Mouse (Mus musculus): ENCODE measurements at regions not wholly inside any gene's neighbourhood (a gene's known extent, or its start where the extent isn't known, plus 50 kb on each side); places are given as distances from the start of the nearest gene placed in this dataset.
"Not testable (repeated sequence)": the region's sequence is repeated elsewhere in the genome, so short reads cannot be mapped to it uniquely, and the experiment has no call there.

DNA sequence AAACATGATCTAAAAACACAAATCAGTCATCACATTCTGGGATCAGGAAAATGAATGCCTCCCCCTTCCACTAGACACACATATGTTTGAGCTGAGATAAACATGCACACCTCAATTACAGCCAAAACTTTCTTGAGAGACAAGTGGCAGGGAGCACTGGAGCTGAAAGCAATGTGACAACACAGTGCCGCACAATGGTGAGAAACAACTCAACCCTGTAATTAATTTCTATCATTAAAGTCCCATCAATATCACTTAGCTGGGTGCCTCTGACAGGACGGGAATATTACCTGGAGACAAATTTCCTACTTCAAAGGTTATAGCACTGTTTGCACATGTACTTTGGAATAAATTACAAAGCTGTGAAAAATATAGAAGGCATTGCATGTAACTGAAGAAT is 381.2 kb upstream of the Amd2 start:
- peak; percentile 58 for DNase-seq (ENCODE audit: low read depth)
- TF ChIP-seq CTCF (IDR thresholded peaks at IDR 0.05; ENCODE audit: borderline replicate concordance, extremely low read depth, insufficient read depth, insufficient read length) (no peak), POLR2A (IDR thresholded peaks at IDR 0.05; ENCODE audit: borderline replicate concordance, extremely low read depth, insufficient read depth, insufficient read length, poor library complexity, severe bottlenecking) (no peak)

DNA sequence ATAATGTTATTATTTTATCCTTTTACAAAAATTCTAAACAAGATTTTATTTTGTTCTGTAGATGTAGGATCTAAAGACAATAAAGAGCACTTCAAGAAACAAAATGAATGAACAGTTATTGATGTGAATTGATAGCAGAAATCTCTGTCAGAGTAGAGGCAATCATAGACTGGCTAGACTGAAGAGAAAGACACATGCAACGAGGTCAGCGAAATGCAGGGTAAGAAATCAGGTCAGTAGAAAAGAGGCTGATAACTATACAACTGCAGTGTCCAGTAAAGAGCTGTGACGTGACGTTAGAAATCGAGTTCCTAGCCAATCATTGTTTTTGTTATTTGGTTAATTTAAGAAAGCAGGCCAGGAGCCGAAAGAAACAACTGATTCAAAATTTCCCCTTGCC is 343.0 kb upstream of the Amd2 start:
- no peak for DNase-seq (ENCODE audit: low read depth)
- TF ChIP-seq POLR2A (IDR thresholded peaks at IDR 0.05; ENCODE audit: borderline replicate concordance, extremely low read depth, insufficient read depth, insufficient read length, poor library complexity, severe bottlenecking), result no peak
- no peak for TF ChIP-seq CTCF (IDR thresholded peaks at IDR 0.05; ENCODE audit: borderline replicate concordance, extremely low read depth, insufficient read depth, insufficient read length)

DNA sequence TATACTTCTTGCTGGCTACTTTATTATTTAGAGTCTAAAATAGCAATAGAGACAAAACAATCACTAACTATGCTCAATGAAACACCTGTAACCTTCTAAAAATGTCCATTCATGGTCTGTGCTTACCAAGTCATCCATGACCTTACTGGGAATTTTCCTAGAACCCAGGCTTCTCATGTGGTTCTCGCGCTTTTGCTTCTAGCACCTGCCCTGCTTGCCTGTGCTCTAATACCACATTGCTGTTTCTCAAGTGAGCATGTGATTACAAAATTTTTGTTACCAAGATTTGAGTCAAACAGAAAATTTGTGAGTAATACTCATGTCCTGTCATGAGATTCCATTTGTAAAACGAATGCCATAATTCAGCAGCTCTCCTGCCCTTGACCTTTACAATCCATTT is 324.8 kb upstream of the Amd2 start:
- DNase-seq (ENCODE audit: low read depth), result no peak

DNA sequence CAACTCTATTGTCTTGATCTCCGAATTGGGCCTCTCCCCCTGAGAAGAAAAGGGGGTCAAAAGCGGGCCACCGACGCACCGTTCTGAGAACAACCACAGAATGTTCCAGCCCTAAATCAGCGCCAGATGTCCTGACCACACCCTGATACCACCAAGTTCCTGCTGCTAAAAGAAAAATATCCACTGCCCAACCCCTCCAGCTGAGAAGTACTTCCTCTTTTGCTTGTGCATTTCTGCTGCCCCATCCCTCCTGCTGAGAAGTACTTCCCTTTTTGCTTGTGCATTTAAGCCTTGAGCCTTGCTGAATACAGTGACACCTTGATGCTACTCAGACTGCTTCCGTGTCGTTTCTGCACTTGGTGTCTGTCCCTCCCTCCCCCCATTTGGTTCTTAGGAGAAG is 287.2 kb upstream of the Amd2 start:
- not testable (repeated sequence) for DNase-seq (ENCODE audit: low read depth)

More for the DNA sequence above, 324.8 kb upstream of the Amd2 start:
- TF ChIP-seq CTCF (IDR thresholded peaks at IDR 0.05; ENCODE audit: borderline replicate concordance, extremely low read depth, insufficient read depth, insufficient read length) (no peak), POLR2A (IDR thresholded peaks at IDR 0.05; ENCODE audit: borderline replicate concordance, extremely low read depth, insufficient read depth, insufficient read length, poor library complexity, severe bottlenecking) (no peak)

DNA sequence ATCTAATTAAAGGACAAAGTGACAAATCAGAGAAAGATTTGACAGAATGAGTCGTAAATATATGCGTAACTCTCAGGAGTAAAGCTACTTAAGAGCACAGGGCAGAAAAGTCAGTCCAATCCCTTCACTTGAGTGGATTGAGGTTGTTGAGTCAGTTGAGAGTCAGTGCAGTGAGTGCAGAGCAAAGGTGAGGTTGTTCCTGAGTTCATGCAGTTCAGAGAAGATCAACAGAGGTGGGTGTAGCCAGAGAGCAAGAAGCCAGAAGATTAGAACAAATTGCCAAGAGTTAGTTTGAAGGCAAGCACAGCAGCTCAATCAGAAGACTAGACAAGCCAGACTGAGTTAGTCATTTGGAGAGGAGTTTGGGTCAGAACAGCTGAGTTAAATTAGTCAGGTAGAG is 237.4 kb upstream of the Amd2 start:
- DNase-seq (ENCODE audit: low read depth), result no peak
- TF ChIP-seq POLR2A (IDR thresholded peaks at IDR 0.05; ENCODE audit: borderline replicate concordance, extremely low read depth, insufficient read depth, insufficient read length, poor library complexity, severe bottlenecking) (no peak), CTCF (IDR thresholded peaks at IDR 0.05; ENCODE audit: borderline replicate concordance, extremely low read depth, insufficient read depth, insufficient read length) (no peak)

DNA sequence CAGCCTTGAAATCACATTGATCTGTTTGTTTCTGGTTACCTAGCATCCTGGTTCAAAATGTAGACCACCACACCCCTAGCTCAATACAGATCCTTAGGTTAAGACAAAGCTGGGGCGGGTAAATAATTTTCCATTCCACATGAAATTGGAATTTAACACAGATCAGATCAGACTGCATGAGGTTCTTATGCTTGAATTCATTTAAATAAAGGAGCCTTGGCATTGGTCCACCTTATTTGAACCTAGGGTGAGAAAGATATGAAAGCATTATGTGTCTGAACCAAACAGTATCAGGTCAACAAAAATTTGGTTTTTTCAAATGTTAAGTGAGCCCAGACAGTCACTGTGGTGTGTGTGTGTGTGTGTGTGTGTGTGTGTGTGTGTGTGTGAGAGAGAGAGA is 234.3 kb upstream of the Amd2 start:
- DNase-seq (ENCODE audit: low read depth), result peak; percentile 33
- TF ChIP-seq POLR2A (IDR thresholded peaks at IDR 0.05; ENCODE audit: borderline replicate concordance, extremely low read depth, insufficient read depth, insufficient read length, poor library complexity, severe bottlenecking) (no peak), CTCF (IDR thresholded peaks at IDR 0.05; ENCODE audit: borderline replicate concordance, extremely low read depth, insufficient read depth, insufficient read length) (no peak)

DNA sequence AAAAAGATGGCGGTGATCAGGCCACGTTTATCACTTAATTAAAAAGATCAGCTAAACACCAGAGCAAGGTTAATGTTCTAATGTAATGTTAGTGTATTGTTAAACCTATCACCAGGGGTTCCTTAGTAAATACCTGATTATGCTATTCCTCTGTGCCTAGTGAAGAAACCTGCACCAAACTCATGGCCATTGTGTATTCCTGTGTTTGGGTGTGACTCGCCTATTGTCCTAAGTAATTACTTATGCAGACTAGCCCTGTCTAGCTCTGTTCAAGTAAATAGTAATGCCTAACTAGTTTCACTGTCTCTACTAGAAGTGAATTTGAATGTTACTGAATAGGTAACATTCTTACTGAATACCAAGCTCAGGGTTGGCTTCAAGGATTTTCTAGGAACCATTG is 231.6 kb upstream of the Amd2 start:
- TF ChIP-seq CTCF (IDR thresholded peaks at IDR 0.05; ENCODE audit: borderline replicate concordance, extremely low read depth, insufficient read depth, insufficient read length) (no peak), POLR2A (IDR thresholded peaks at IDR 0.05; ENCODE audit: borderline replicate concordance, extremely low read depth, insufficient read depth, insufficient read length, poor library complexity, severe bottlenecking) (no peak)
- no peak for DNase-seq (ENCODE audit: low read depth)

DNA sequence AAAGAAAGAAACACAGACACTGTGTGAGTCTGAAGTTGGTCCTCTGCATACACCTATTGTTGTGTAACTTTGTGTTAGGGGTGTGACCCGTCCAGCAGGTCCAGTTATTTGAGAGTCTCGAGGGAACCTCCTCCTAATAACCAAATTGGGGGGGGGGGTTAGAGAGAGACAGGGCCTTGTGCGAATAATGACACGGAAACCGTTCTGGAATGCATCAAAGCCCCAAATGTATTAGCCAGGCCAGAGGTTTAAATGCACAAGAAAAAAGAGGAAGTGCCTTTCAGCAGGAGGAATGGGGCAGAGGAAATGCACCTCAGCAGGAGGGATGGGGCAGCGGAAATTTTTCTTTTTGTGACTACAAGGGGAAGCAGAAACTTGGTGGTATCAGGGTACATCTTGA is 228.9 kb upstream of the Amd2 start:
- no peak for TF ChIP-seq CTCF (IDR thresholded peaks at IDR 0.05; ENCODE audit: borderline replicate concordance, extremely low read depth, insufficient read depth, insufficient read length)
- no peak for TF ChIP-seq POLR2A (IDR thresholded peaks at IDR 0.05; ENCODE audit: borderline replicate concordance, extremely low read depth, insufficient read depth, insufficient read length, poor library complexity, severe bottlenecking)
- no peak for DNase-seq (ENCODE audit: low read depth)

Measured in brain, embryonic 14.5 days (tissue).